ENCODE assay signal across 29 mouse cellular contexts in genomic region chrX:71430900-71431299, GRCm38 (mm10).
DNase-seq lines count a peak whose midpoint lies in the region; ATAC-seq and TF ChIP-seq lines count a peak whose summit lies in the region.
"Had no signal": no experiment of that assay in that cellular context is flagged by ENCODE, and none has a peak within 500 bp of the region (broad histone marks: within the 10 kb centered on the region; RNA-seq: fewer than 3 reads in every experiment).

No protein-coding gene starts in this region.

- no peak for TF ChIP-seq RAD21 in MEL (IDR thresholded peaks at IDR 0.05; ENCODE audit: low read depth, low read length)

- TF ChIP-seq POLR2A in MEL (IDR thresholded peaks at IDR 0.05; ENCODE audit: control insufficient read depth in 1 of 2, insufficient read depth in 1 of 2, low read depth in 1 of 2, low read length in 2 of 2, poor library complexity in 1 of 2): no peak

- ATAC-seq in liver, embryonic 13.5 days (ENCODE audit: low read depth): no peak
- ATAC-seq in liver, embryonic 11.5 days (replicated peaks; ENCODE audit: low FRiP score): no peak
- ATAC-seq: CD4-positive, CD25-positive, alpha-beta regulatory T cell, adult 4 months; forebrain, embryonic 14.5 days; forebrain, postnatal 0 days; hindbrain, postnatal 0 days; inflammation-experienced regulatory T-cells, adult 6 months; intestine, embryonic 16.5 days had no signal

- no peak for TF ChIP-seq CTCF in MEL (IDR thresholded peaks at IDR 0.05 in 2 of 3, conservative IDR thresholded peaks at IDR 0.05 in 1 of 3; ENCODE audit: control insufficient read depth in 1 of 3, insufficient read depth in 1 of 3, low read depth in 2 of 3, low read length in 3 of 3, poor library complexity in 1 of 3, severe bottlenecking in 1 of 3)

- H3K4me1 ChIP-seq in liver, embryonic 13.5 days (replicated peaks): peaks cover 23% of the 10 kb centered on the region
- H3K4me1 ChIP-seq in liver, embryonic 11.5 days (replicated peaks; ENCODE audit: control insufficient read depth, insufficient read depth, low read length): peaks cover 3% of the 10 kb centered on the region; the same call in 1 of the 2 replicates
- H3K4me1 ChIP-seq in MEL (ENCODE audit: control insufficient read depth in 1 of 2, insufficient read depth in 2 of 2, low read length in 2 of 2): peaks cover 3 to 17% of the 10 kb centered on the region in 2 experiments
- H3K4me1 ChIP-seq: embryonic facial prominence, embryonic 10.5 days; embryonic facial prominence, embryonic 13.5 days; heart, embryonic 12.5 days; heart, embryonic 15.5 days had no signal

- 73% methylated on average over 5 of the region's 5 CpGs for WGBS in liver, embryonic 13.5 days (ENCODE audit: insufficient replicate concordance)
- WGBS in liver, embryonic 11.5 days: 87% methylated on average over 5 of the region's 5 CpGs

- H3K27me3 ChIP-seq in liver, embryonic 13.5 days: no peaks in the 10 kb centered on the region
- H3K27me3 ChIP-seq in liver, embryonic 11.5 days (replicated peaks; ENCODE audit: control insufficient read depth, insufficient read depth, low read length): no peaks in the 10 kb centered on the region
- H3K27me3 ChIP-seq in MEL (ENCODE audit: control insufficient read depth in 1 of 2, insufficient read depth in 2 of 2, low read length in 2 of 2): no peaks in the 10 kb centered on the region
- H3K27me3 ChIP-seq: embryonic facial prominence, embryonic 13.5 days; heart, embryonic 12.5 days; heart, embryonic 15.5 days had no signal

- TF ChIP-seq EP300 in MEL (IDR thresholded peaks at IDR 0.05; ENCODE audit: low read depth in 1 of 2, low read length in 2 of 2): 0 out of 4 replicates have a peak, but pooled peaks of 1 of the 2 experiments have one; percentile 11

- peak; percentile 57 for DNase-seq in liver, embryonic 13.5 days
- DNase-seq in liver, embryonic 11.5 days (ENCODE audit: low spot score): no peak
- peak; percentile 26 for DNase-seq in MEL (ENCODE audit: low read depth, low spot score)
- peak; percentile 66 for DNase-seq in c-Kit-negative CD71-positive TER-119-positive erythroid progenitor cells, embryonic 14.5 days (ENCODE audit: low read depth, low spot score)
- DNase-seq in urinary bladder, postnatal 4 days (ENCODE audit: low spot score in 2 of 2): no peak
- DNase-seq in lung, postnatal 14 days: no peak
- DNase-seq: adrenal gland, adult 2 months; adrenal gland, postnatal 14 days; cerebellum, adult 11 months; cerebellum, adult 2 months; cerebellum, adult 9-11 months; cerebellum, postnatal 36 days; embryo, embryonic 11 days; forebrain, postnatal 0 days; gastrocnemius, adult 2 months; gastrocnemius, postnatal 14 days; heart, adult 18-20 months; heart, postnatal 10 days; heart, postnatal 36 days had no signal

- H3K79me2 ChIP-seq in MEL (ENCODE audit: control insufficient read depth, insufficient read depth, low read length, poor library complexity): no peaks in the 10 kb centered on the region

- H3K4me3 ChIP-seq in liver, embryonic 13.5 days (replicated peaks): no peak overlapping the region
- H3K4me3 ChIP-seq in liver, embryonic 11.5 days (ENCODE audit: low read depth, low read length): no peak overlapping the region
- H3K4me3 ChIP-seq in MEL (ENCODE audit: control insufficient read depth in 1 of 2, insufficient read depth in 1 of 2, low read depth in 2 of 2, low read length in 2 of 2): no peak overlapping the region
- H3K4me3 ChIP-seq: embryonic facial prominence, embryonic 10.5 days; embryonic facial prominence, embryonic 13.5 days; gastrocnemius, adult 2 months; heart, embryonic 12.5 days; heart, embryonic 15.5 days had no signal

- H3K36me3 ChIP-seq in liver, embryonic 13.5 days: no peaks in the 10 kb centered on the region
- no peaks in the 10 kb centered on the region for H3K36me3 ChIP-seq in liver, embryonic 11.5 days (ENCODE audit: control insufficient read depth, insufficient read depth, low read length)
- peaks cover 0 to 21% of the 10 kb centered on the region in 2 experiments; a peak in 2 of 4 replicates for H3K36me3 ChIP-seq in MEL (ENCODE audit: control insufficient read depth in 1 of 2, insufficient read depth in 2 of 2, low read length in 2 of 2)
- H3K36me3 ChIP-seq: embryonic facial prominence, embryonic 10.5 days; embryonic facial prominence, embryonic 13.5 days; heart, embryonic 12.5 days; heart, embryonic 15.5 days had no signal

- H3K9me3 ChIP-seq in liver, embryonic 13.5 days (replicated peaks): no peaks in the 10 kb centered on the region
- no peaks in the 10 kb centered on the region for H3K9me3 ChIP-seq in liver, embryonic 11.5 days (ENCODE audit: control insufficient read depth, low read length)
- no peaks in the 10 kb centered on the region for H3K9me3 ChIP-seq in MEL (replicated peaks; ENCODE audit: insufficient read depth, low read length)
- H3K9me3 ChIP-seq: embryonic facial prominence, embryonic 10.5 days; embryonic facial prominence, embryonic 13.5 days; heart, embryonic 12.5 days; heart, embryonic 15.5 days had no signal

- no peak overlapping the region for H3K9ac ChIP-seq in liver, embryonic 13.5 days
- no peak overlapping the region for H3K9ac ChIP-seq in liver, embryonic 11.5 days (ENCODE audit: low read depth, low read length)
- H3K9ac ChIP-seq in MEL (ENCODE audit: control insufficient read depth, low read depth, low read length, poor library complexity, severe bottlenecking): no peak overlapping the region
- H3K9ac ChIP-seq: embryonic facial prominence, embryonic 13.5 days; forebrain, postnatal 0 days; heart, embryonic 12.5 days; heart, embryonic 15.5 days; hindbrain, embryonic 14.5 days had no signal

- H3K27ac ChIP-seq in liver, embryonic 13.5 days: no peak overlapping the region
- no peak overlapping the region for H3K27ac ChIP-seq in liver, embryonic 11.5 days (ENCODE audit: low read depth, low read length)
- no peak overlapping the region for H3K27ac ChIP-seq in MEL (ENCODE audit: control insufficient read depth, low read depth, low read length)
- H3K27ac ChIP-seq: embryonic facial prominence, embryonic 10.5 days; embryonic facial prominence, embryonic 13.5 days; gastrocnemius, adult 2 months; heart, embryonic 15.5 days; hindbrain, embryonic 14.5 days; hindbrain, postnatal 0 days had no signal

- H3K4me2 ChIP-seq in liver, embryonic 13.5 days: no peak overlapping the region
- no peak overlapping the region for H3K4me2 ChIP-seq in liver, embryonic 11.5 days
- H3K4me2 ChIP-seq: embryonic facial prominence, embryonic 13.5 days; heart, embryonic 12.5 days; heart, embryonic 15.5 days; hindbrain, embryonic 14.5 days had no signal

TF ChIP-seq in MEL, 35 proteins besides CTCF, POLR2A, EP300 and RAD21:
- TF ChIP-seq SMC3 (IDR thresholded peaks at IDR 0.05; ENCODE audit: low read depth, low read length): no peak
- TF ChIP-seq POLR2AphosphoS2 (IDR thresholded peaks at IDR 0.05; ENCODE audit: low read length): no peak
- TF ChIP-seq E2F4 (IDR thresholded peaks at IDR 0.05; ENCODE audit: borderline replicate concordance, low read depth, low read length): no peak
- no peak for TF ChIP-seq MAZ (IDR thresholded peaks at IDR 0.05; ENCODE audit: low read depth, low read length)
- TF ChIP-seq ZC3H11A (IDR thresholded peaks at IDR 0.05; ENCODE audit: low read depth, low read length): no peak
- TF ChIP-seq ELF1 (IDR thresholded peaks at IDR 0.05; ENCODE audit: low read depth, low read length): no peak
- TF ChIP-seq ZKSCAN1 (IDR thresholded peaks at IDR 0.05; ENCODE audit: low read depth, low read length): no peak
- TF ChIP-seq HCFC1 (IDR thresholded peaks at IDR 0.05; ENCODE audit: low read depth, low read length): no peak
- TF ChIP-seq ZMIZ1 (IDR thresholded peaks at IDR 0.05; ENCODE audit: low read depth, low read length): no peak
- no peak for TF ChIP-seq UBTF (IDR thresholded peaks at IDR 0.05; ENCODE audit: borderline replicate concordance, insufficient read depth, low read depth, low read length)
- TF ChIP-seq KAT2A (conservative IDR thresholded peaks at IDR 0.05; ENCODE audit: low read depth, low read length): no peak
- TF ChIP-seq GABPA (IDR thresholded peaks at IDR 0.05; ENCODE audit: low read depth, low read length): no peak
- TF ChIP-seq MXI1 (IDR thresholded peaks at IDR 0.05; ENCODE audit: low read depth, low read length): no peak
- TF ChIP-seq NELFE (IDR thresholded peaks at IDR 0.05; ENCODE audit: low read depth, low read length): no peak
- no peak for TF ChIP-seq USF2 (IDR thresholded peaks at IDR 0.05; ENCODE audit: borderline replicate concordance in 1 of 2, insufficient read depth in 1 of 2, low read depth in 1 of 2, low read length in 2 of 2)
- no peak for TF ChIP-seq BHLHE40 (IDR thresholded peaks at IDR 0.05; ENCODE audit: borderline replicate concordance, low read depth, low read length)
- TF ChIP-seq USF1 (IDR thresholded peaks at IDR 0.05; ENCODE audit: low read depth, low read length): no peak

Comparison
In these comparisons a context has a peak if more than half of its experiments do, and no peak if none do; other contexts are left out.
1. DNase-seq: peak in liver, embryonic 13.5 days (single experiment), MEL (single experiment) and c-Kit-negative CD71-positive TER-119-positive erythroid progenitor cells, embryonic 14.5 days (single experiment); none in liver, embryonic 11.5 days (single experiment), urinary bladder, postnatal 4 days (0 of 2) and lung, postnatal 14 days (single experiment).